Mouse (Mus musculus): ENCODE results near the gene Kpna3.
"Not testable (repeated sequence)": the region's sequence is repeated elsewhere in the genome, so short reads cannot be mapped to it uniquely, and the experiment has no call there.

Gene Kpna3

GRCm38 (mm10) chr14:61439661-61440559 lies at the start of gene Kpna3:
TSS of gene Kpna3 (minus strand) at chr14:61439874.
- in situ Hi-C loops (cut with MboI) = no loop called here

GRCm38 (mm10) chr14:61460365-61460764 lies 20.7 kb upstream of the Kpna3 start:
- in situ Hi-C loops (cut with MboI) = no loop called here

GRCm38 (mm10) chr14:61457468-61457867 lies 17.8 kb upstream of the Kpna3 start:
- in situ Hi-C loops (cut with MboI) = no loop called here

DNA sequence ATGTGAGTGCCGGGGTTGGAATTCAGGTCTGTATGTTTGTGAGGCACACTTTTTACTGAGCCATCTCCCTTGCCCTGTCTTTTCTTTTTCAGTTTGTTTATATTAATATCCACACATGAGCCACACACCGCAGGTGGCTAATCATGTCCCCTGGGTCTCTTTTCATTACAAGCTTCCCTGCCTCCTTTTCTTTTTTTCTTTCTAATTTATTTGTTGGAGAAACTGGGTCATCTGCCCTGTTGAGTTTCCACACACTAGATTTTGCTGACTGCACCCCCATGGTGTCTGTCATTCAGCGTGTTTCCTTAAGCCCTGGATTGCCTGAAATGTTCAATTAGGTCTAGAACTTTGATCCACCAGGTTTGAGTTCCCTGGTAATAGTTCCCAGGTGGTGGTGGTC lies 15.9 kb upstream of the Kpna3 start:
- in situ Hi-C loops (cut with MboI) = no loop called here

- in situ Hi-C loops (cut with MboI) = no loop called here
Observed at GRCm38 (mm10) chr14:61453032-61453431, 13.4 kb upstream of the Kpna3 start.

- in situ Hi-C loops (cut with MboI) = no loop called here
Observed at GRCm38 (mm10) chr14:61452481-61452880, 12.8 kb upstream of the Kpna3 start.

DNA sequence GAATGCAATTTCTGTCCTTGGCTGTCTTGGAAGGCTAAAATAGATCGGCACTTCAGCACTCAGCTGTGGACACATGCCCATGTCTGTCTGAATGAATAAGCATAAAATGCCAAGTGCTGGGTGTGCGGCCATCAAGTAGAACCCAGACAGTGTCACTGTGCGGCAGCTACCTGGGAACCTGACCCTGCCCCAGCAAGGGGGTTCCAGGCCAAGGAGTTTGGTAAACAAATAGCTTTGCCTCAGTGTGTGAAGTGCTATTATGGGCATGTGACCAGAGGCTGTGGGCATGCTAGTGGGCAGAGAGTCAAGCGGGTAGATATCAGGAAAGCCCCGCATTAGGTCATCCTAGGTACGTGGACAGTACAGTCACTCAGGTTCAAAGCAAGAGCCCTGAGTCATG lies 8.1 kb upstream of the Kpna3 start:
- in situ Hi-C loops (cut with MboI) = no loop called here

DNA sequence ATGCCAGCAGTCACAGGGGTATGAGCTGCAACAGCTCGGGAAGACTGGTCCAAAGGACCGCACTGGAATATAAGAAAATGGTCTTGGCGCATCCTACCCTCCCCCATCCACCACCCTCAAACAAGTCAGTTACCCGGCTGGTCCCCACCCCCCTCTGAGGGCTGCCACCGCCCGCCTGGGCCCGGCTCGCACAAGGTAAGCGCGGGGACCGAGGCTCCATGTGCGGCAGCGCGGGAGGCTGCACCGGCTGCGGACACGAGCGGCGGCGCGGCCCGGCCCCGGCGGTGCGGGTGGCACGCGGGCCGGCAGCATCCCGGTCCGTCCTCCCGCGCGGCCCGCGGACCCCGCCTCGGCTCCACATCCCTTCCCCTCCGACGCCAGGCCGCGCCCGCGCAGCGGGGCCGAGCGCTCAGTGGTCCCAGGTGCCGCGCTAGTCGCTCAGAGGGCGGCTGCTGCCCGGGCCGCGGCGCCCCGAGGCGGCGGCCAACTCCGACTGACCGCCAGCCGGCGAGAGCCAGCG lies 473 bp downstream of the Kpna3 start:
- in situ Hi-C loops (cut with MboI) = no loop called here

DNA sequence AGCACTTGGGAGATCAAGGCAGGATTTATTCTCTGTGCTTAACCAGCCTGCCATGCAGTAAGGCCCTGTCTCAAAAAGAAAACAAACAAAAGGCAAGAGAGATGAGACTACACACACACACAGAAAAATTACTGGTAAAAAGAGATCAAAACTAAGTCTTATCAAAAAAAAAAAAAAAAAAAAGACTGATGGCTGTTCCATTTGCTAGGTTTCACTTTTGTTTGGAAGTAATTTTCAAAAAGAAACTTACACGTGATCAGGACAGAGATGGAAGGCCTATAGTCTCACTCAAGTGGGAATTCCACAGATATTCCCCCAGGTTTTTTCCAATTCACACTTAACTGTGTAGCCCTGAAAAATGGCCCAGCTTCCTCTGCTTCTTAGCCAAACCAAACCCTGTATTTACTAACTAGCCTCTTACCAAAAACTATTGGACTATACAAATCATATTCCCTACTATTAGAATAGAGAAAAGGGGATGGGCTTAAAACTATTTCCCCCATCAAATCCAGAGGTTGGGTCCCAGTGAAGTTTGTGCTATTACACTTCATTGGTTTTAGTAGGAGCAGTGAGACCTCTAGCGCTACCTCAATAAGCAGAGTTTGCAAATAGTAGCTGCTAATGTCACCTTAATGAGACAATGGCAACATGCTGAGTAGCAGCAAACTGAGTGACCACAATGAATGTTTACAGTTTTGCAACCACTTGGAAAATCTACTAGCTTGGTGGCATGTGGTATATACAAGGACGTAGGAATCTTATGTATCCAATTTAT lies 1.3 kb downstream of the Kpna3 start:
- in situ Hi-C loops (cut with MboI) = no loop called here

DNA sequence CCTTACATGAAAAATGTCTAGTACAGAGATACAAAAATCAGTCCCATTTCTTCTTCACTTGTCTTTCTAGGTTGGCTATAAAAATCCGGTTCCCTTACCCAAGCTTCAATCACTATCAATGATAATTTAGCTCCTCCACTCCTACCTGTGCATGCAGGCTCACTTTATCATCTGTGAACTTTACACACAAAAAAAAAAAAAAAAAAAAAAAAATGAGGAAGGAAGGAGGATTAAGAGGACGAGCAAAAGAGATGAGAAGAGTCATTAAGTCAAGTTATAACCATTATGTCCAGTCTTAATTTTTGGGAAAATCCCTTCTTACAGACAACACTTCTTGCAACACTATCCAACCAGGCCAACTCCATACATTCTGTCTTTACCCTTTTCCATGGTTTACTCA lies 2.8 kb downstream of the Kpna3 start:
- in situ Hi-C loops (cut with MboI) = no loop called here

- in situ Hi-C loops (cut with MboI) = no loop called here
Observed at GRCm38 (mm10) chr14:61428126-61428787, 11.4 kb downstream of the Kpna3 start.

GRCm38 (mm10) chr14:61427095-61427494 lies 12.6 kb downstream of the Kpna3 start:
- in situ Hi-C loops (cut with MboI) = not testable (repeated sequence)

GRCm38 (mm10) chr14:61425080-61425665 lies 14.5 kb downstream of the Kpna3 start:
- in situ Hi-C loops (cut with MboI) = no loop called here

DNA sequence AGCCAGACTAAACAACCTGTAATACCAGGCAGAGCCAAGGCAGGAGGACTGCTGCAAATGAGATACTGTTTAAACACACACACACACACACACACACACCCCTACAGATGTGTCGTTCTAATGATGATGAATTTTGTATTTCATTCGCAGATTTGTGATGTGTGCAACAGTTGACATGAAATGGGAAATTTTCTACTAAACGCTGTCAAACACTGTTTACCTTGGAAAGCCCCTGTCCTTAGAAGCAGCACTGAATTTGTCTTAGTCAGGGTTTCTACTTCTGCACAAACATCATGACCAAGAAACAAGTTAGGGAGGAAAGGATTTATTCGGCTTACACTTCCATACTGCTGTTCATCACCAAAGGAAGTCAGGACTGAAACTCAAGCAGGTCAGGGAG lies 24.0 kb downstream of the Kpna3 start:
- in situ Hi-C loops (cut with MboI) = no loop called here

GRCm38 (mm10) chr14:61415311-61415710 lies 24.4 kb downstream of the Kpna3 start:
- in situ Hi-C loops (cut with MboI) = no loop called here

- in situ Hi-C loops (cut with MboI) = no loop called here
Observed at GRCm38 (mm10) chr14:61414808-61415207, 24.9 kb downstream of the Kpna3 start.

GRCm38 (mm10) chr14:61414199-61414598 lies 25.5 kb downstream of the Kpna3 start:
- in situ Hi-C loops (cut with MboI) = no loop called here

DNA sequence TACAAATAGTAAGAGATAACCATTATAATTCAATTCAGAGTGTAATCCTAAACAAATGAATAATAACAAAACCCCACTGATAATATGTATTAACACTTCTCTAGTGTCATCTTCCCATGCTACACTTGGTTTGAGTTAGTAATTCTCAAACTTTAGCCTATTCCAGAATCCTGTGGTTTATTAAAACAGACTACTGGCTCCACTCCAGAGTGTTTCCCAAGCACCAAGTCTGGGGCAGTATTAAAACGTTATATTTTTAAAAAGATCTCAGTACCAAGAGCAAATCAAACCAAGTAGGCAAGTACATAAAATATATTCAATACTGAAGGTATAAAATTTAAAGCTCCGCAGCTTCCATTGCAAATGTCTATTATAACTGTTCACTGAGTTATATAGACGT lies 26.0 kb downstream of the Kpna3 start:
- in situ Hi-C loops (cut with MboI) = no loop called here

- in situ Hi-C loops (cut with MboI) = no loop called here
Observed at GRCm38 (mm10) chr14:61410020-61410419, 29.7 kb downstream of the Kpna3 start.

DNA sequence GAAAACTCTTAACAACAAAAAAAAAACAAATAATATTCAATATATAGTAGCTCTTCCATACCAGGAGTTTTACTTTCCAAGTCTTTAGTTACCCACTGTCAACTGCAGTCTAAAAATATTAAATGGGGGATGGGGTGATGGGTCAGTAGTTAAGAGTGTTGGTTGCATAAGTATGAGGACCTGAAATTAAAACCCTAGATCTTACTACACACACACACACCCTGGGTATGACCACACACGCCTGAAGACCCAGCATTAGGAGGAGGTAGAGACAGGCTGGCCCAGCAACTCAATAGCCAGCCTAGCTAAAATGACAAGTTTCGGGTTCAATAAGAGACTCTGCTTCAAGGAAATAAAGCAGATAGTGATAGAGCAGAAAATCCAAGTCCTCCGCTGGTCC lies 32.6 kb downstream of the Kpna3 start:
- in situ Hi-C loops (cut with MboI) = no loop called here

- in situ Hi-C loops (cut with MboI) = no loop called here
Observed at GRCm38 (mm10) chr14:61405761-61406160, 33.9 kb downstream of the Kpna3 start.

GRCm38 (mm10) chr14:61404941-61405340 lies 34.7 kb downstream of the Kpna3 start:
- in situ Hi-C loops (cut with MboI) = no loop called here
